Mouse (Mus musculus) T-helper 17 cell (primary cell): ENCODE results near the gene Sult1d1.
"Not testable (repeated sequence)": the region's sequence is repeated elsewhere in the genome, so short reads cannot be mapped to it uniquely, and the experiment has no call there.

Experiments used
- in situ Hi-C, 2 experiments: fragments of 300-600 bp; cut with MboI, MseI; formaldehyde crosslinking; loops; 1 replicate in 1 of 2; 2 replicates in 1 of 2; pipeline ENCODE4 v1.15.1; 2025; ENCODE audit warnings: high pct_unique_total_duplicates in 2 of 2

The Sult1d1 gene

DNA sequence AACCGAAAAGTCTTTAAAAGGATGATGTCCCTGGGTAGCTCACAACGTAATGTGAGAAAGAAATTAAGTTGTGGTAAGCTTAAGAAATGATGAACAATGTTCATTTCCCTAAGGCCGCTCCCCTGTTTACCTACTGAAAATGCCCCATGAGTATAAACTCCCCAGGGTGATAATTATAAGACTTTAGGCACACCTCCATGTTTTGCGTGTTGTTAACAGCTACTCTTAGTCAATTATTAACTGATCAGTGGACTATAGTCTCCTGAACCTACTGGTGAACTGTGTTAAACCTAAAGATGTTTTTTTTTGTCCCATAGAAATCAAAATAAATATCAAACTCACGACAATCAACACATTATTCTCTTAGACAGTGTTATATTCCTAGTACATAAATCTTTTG is at the start of gene Sult1d1:
Gene Sult1d1 (minus strand): TSS at position 183 of the 400 bp plus-strand sequence.
- in situ Hi-C loops: no loop called here

DNA sequence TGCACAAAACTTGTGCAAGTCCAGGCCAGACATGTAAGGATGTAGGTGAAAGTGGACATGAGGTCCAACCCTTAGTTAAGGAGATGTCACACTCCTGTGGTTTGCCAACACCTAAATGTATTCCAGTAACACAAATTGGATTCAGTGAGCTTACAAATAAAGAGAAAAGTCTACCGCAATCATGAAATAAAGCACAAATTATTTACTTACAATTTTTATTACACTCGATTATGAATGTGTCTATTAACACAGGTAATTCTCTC is 46.2 kb upstream of the Sult1d1 start:
- in situ Hi-C loops: no loop called here

DNA sequence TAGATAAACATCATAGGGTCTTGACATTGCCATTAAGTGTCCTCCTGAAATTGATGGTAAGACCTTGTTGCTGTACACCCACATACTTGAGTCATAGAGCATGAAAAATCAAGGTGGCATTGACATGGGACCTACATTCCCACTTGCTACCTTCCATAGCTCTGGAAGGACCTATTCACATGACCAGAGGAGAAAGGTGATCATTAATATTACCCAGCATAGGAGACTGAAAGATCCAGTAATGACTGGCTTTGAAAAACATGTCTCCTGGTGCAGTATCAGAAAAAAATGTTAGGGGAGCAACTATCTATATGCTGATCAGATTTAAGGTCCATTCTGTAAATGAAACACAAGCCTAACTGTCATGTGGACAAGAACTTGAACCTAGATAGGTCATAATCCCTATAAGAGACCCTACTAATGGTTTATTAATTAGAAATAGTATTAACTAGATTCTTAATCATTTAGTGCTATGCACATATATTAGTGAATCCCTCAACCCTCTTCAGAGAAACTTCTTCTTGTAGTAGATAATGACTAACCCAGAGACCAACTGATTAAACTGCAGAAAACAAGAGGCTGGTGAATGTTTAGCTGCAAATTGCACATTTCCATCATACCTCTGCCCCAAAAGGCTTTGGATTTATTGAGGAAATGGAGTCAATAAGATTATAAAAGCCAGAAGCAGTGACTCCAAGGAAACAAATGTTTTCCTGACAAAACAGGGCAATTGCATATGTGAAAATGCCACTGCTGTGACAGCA is 45.7 kb upstream of the Sult1d1 start:
- in situ Hi-C loops: no loop called here

DNA sequence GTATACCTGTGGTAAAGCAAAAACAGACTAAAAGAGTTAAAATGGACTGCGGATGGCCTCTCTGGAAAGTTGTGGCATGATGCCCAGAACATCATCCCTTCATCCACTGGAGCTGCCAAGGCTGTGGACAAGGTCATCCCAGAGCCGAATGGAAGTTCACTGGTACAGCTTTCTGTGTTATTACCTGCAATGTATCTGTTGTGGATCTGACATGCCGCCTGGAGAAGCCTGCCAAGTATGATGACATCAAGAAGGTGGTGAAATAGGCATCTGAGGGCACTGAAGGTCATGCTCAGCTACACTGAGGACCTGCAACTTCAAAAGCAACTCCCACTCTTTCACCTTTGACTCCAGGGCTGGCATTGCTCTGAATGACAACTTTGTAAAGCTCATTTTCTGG is 32.2 kb upstream of the Sult1d1 start:
- in situ Hi-C loops: no loop called here

DNA sequence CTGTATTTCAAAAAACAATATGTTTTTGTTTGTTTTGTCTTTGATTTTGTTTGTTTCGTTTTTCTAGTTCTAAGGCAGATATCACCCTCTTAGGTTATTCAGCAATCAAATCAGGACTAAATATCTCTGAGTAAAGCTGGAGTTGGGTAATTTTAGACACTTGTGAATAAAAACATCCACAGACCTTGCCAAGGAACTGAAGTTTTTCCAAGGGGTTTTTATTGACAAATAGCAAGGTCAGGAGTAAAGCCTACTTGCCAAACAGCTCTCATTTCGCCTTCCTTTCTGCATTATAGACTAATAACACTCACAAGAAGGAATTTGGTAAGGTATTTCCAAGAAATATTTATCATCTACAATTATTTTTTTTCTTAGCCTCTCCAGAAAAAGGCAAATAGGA is 29.1 kb upstream of the Sult1d1 start:
- in situ Hi-C loops: no loop called here

DNA sequence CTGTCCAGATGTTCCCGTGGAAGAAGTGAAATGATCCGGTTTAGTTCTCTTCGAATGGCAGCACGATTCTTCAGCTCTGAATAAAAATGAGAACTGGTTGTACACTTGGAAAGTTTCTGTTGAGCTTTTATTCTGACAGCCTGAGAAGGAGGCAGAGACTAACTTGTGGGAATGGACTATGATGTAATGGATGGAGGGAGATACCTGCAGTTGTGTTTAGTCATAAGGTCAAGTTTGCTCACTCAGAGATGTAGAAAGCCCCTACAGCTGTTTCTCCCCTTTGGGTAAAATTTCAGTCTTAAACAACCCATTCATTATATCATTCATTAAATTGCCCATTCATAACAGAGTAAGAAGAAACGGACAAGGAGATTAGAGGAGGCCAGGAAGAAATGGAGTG is 22.7 kb upstream of the Sult1d1 start, which contains the start of gene Sult1e1:
Gene Sult1e1 (minus strand): TSS at position 101 of the 400 bp plus-strand sequence.
- in situ Hi-C loops: no loop called here

DNA sequence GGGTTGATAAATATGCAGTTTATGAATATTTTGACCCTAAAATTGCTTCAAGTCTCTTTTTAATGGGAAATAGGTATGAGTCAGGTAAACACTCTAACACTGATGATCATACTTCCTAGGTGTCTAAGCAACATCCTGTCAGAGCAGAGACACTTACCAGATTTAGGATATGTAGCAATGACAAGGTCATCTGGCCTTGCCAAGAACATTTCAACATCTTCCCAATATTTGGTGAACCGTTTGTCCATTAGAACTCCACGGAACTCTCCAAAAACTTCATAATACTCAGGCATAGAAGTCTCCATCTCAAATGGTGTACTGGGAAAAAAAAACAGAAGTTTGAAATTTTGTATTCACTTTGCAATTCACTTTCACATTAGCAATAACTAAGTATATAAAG is 21.1 kb upstream of the Sult1d1 start:
- in situ Hi-C loops: no loop called here

DNA sequence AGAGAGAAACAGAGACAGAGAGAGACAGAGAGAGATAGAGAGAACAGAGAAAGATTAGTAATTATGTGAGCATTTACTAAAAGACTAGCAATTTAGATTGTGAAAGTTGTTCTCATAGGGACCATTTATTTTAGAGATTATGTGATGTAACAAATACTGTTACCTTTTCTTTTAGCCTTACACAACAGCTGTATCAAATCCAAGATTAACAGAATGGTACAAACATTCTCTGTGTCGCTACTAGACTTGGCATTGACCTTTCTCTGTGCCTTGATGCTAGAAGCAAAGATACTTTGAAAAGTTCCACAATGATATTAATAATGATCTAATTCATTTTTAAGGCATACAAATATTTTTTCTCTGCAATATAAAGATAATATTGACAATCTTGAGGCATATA is 11.6 kb upstream of the Sult1d1 start:
- in situ Hi-C loops: no loop called here

DNA sequence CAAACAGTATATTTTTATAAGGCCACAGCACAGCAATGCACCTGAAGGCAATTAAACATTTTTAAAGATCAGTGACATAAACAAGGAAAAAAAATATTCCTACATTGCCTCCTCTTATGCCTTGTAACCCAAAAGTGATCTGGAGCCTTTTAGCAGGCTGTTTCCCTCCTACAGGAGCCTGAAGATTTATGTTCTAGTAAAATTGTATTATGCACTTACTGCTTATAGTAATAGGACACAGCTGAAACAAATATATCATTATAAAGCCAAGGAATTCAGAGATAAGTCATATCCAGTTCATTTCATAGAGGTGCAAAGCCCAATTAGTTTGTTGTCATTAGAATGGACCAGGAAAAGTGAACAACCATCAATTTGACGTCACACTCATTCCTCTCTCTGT is 5.3 kb upstream of the Sult1d1 start:
- in situ Hi-C loops: no loop called here

DNA sequence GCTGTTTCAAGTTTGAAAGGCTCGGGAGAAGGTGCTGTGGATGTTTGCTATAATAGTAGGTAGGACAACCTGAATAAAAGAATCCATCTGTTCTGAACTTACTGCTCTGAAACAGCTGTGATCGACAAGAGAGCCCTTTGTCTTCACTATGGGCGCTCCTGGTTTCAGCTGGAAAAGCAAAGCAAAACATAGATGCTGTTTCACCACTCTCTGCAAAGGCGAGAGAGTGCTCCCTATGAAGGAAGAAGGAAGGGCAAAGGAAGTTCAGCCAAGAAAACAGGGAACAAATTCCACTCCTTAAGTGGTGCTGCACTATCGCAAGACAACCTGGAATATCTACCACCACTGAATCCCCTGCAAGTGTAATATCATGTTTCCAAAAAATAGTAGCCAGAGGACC is 4.7 kb upstream of the Sult1d1 start:
- in situ Hi-C loops: no loop called here

DNA sequence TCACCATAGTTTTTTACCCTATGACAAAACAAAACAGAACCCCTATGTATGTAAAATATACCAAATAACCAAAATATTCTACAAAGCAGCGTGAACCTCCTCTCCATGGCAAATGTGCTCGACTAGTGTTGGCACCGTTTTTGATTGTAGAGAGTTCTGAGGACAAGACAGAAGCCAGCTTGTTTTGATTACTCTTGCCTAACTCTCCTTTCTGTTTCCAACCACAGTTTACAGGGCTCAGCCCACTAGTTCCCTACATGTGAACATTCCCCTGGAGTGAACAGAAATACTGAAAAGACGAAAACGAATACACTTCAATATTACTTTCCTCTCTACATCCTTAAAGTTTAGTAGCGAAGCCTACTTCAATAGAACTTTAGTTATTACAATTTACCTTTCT is 4.0 kb upstream of the Sult1d1 start:
- in situ Hi-C loops: no loop called here

DNA sequence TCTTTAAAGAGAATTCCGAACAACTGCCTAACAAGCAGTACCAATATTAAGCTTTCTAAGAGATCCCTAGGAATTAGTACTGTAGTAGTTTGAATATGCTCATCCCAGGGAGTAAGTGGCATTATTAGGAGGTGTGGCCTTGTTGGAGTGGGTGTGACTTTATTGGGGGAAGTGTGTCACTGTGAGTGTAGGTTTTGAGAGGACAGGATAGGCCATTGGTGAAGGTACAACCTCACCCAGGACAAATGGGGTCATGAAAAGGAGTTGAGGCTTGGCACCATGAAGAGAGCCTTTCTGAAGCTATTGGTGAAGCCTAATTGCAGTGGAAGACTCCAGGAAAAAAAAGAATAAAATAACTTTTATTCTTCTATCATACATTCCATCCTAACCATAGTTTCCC is 1.5 kb downstream of the Sult1d1 start:
- in situ Hi-C loops: no loop called here

DNA sequence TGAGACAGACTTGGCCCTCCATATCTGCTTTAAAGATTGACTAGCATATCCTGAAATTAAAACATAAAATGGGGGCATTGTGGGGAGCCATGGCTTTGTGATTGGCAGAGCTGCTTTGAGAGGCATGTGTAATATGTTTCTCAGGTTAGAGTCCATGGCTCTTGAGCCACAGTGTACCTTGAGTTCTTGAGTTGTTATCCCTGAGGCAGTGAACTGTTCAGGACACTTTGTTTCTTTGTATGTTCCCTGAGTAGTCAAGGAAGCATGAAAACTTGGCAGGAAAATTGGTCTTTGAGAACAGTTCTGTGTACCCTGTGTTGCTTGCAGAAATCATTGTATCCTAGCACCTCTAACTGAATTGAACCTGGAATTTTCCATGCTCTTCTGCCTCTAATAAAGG is 5.9 kb downstream of the Sult1d1 start:
- in situ Hi-C loops: no loop called here

DNA sequence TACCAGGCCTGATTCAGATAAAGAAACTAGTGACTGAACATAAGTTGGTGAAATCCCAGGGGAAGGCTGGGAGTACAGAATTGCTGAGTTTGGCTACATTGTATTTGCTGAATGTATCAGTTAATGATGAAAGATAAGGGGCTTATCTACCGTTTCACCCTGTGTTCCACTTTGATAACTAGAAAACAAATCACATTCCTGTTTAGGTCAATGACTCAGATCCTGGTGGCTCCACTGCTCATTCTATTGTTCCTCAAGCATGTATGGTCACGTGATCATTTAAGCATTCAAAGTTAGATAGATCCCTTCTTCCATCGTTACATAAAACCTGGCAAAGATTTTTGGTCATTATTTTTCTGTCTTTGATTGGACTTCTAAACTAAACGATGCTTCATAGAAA is 6.3 kb downstream of the Sult1d1 start:
- in situ Hi-C loops: no loop called here

DNA sequence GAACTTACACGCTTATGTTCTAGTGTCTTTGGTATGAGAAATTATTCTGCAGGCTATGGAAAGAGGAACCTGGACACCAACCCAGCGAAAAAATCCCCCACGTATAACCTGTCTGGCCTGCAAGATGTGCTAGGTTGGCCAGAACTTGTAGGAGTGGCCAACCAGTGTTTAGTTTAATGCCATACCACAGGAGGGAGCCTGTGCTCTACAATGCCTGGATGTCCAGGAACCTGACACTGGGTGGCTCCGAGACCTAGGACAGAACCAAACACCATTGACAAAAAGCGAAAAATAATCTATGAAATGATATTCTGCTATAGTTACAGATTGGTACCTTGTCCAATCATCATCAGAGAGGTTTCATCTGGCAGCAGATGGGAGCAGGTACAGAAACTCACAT is 8.7 kb downstream of the Sult1d1 start:
- in situ Hi-C loops: no loop called here

DNA sequence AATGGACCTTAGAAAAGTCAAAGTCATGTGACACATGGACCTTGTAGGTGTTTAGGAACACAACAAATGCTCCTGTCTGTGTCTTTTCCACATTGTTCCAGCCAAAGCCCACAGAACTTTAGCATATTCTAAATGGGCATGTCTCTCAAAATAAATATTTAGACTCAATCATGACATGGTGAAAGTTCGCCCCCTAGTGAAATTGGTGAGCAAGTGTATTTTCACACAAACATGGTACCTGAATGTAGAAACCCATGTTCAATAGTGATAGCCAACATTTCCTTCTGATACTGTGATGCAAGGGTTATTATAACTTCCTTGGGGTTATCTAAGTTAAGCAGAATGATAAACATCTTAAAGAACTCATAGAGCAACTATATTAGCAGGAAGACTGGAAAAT is 17.9 kb downstream of the Sult1d1 start:
- in situ Hi-C loops: no loop called here

DNA sequence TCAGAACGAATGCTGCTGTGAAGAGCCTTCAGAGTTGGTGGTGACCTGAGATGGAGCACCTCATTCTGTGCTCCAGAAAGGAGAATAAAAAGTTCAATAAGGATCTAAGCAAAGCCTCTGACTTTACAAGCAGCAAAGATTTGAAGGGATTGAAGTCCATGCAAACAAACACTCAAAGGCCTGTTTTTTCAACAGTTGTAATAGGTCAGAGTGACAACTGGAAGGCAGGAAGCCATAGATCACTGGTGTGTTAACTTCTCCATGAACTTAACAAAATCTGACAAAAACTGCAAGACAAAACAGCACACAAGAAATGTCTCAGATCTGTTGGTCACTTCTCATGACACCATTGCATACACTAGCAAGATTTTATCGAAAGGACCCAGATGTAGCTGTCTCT is 30.7 kb downstream of the Sult1d1 start, which contains the start of gene Sult1b1:
Gene Sult1b1 (minus strand): TSS at position 85 of the 400 bp plus-strand sequence.
- in situ Hi-C loops: no loop called here

DNA sequence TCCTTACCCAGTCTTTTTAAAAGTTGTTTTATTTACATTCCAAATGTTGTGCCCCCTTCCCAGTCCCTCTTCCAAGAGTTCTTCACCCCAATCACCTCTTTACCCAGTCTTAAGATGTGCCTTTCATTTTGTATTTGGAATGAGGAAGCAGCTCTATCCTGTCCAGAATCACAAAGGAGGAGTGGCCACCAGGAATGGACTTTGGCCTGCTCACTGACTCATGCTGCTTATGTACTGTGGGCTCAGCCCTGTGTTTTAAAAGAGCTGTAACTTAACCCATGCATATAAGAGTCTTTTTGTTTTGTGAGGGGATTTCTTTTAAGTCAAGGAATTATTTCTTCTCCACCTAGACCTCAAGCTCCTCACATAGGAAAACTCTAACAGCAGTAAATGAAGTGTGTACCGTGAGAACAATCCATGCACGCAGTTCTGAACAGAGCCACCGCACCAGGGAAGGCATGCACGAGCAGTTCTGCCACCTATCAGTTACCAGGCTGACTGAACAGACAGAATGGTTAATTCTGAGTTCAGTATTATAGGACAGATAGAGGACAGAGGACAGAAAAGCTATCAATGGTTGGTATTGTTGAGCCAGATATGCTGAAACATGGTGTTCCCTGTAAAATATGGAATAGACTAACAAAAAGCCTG is 32.7 kb downstream of the Sult1d1 start:
- in situ Hi-C loops: no loop called here

DNA sequence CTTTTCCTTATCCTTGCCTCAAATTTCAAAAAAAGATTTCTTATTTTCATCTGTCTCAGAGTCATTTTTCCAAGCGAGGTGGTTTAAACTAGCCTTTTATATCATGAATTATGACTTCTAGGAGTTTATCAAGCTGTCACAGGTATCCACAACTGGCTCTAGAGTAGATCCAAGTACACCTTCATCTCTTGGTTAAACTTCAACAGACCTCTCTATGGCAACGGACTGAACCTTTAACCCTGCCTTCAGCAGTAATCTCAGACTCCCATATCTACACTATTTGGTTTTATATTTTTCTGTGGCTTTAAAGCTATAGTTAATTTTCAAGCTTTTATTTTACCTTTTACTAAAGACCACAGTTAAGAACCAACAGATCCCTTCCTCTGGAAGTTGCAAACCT is 36.5 kb downstream of the Sult1d1 start:
- in situ Hi-C loops: no loop called here

DNA sequence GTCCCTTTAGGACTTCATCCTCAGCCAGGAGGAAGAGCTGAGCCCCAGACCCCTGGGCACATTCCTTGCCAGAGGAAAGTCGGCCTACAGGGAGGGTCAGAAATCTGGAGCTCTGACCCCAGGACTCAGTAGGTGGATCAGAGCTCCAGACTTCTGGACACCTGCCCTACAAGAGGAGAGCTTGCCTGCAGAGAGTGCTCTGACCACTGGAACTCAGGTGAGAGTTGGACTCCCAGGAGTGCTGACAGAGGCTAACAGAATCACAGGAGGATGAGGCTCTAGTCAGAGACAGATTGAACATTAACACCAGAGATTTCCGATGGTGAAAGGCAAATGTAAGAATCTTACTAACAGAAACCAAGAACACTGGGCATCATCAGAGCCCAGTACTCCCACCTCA is 45.3 kb downstream of the Sult1d1 start:
- in situ Hi-C loops: not testable (repeated sequence)

DNA sequence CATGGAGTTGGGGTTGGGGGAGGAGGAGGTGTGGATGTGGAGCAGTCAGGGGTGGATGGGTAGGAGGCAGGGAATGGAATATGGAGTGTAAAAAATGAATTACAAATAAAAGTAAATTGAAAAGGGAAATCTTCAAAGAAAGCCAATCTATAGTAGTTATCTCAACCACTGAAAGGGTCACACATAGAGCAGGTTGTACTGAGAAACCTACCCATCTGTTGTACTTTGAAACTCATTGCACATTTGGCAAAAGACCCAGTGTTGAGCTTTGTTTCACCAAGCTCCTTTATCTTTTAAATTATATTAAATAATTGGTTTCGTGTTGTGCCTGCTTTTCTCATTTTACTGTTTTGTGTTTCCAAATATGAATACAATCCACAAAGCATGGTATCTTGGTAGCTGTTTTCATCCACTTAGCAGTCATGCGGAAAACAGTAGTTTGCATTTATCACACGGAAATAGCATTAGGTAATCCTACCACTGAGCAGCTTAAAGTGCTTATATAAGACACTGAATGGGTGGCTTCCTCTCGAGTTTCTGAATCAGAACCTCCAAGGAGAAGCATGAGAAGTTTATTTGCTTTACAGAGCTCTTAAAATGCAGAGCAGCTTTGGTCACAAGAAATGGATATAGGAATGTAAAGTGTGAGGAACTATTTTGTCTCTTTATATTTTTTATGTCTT is 62.9 kb downstream of the Sult1d1 start:
- in situ Hi-C loops: no loop called here
